Mouse (Mus musculus): ENCODE results near the gene Kif2c.

DNA sequence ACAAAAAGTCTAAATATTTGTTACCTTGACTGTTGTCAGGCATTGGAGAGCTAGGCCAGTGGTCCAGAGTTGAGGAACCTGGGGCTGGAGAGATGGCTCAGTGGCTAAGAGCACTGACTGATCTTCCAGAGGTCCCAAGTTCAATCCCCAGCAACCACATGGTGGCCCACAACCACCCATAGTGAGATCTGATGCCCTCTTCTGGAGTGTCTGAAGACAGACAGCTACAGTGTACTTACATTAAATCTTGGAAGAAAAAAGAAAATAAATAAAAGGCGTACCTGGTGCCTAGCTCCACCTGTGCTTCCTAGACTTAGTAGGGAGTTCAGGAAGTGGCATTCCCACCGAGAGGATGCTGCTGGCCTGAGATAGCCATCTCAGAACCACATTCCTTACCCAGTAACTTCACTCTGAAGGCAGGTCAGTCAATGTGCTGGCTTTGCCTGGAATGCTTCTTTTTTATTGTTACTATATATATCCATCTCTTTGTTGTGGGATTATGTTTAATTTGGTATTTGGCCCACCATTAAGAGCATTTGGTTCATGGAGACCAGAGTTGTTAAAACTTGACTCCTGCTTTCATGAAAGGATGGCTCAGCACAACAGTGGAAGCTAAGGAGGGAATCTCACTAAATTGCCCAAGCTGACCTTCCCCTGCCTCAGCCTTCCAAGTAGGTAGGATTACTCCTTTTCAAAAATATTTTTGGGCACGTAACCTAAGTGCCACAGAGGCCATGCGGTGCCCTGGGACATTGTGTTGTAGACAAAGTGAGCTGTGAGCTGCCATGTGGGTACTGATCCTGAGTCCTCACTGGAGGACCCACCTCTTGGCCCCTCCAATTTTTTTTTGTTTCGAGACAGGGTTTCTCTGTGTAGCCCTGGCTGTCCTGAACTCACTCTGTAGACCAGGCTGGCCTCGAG, 32.9 kb downstream of the Kif2c start:
- no peak for TF ChIP-seq GATA1 (IDR thresholded peaks at IDR 0.05; ENCODE audit: low read depth, low read length)
- no peak for TF ChIP-seq USF1 (IDR thresholded peaks at IDR 0.05; ENCODE audit: low read depth, low read length)
- no peak for TF ChIP-seq EP300 (IDR thresholded peaks at IDR 0.05; ENCODE audit: low read depth in 1 of 2, low read length in 2 of 2)
- TF ChIP-seq POLR2A (IDR thresholded peaks at IDR 0.05; ENCODE audit: control insufficient read depth in 1 of 2, insufficient read depth in 1 of 2, low read depth in 1 of 2, low read length in 2 of 2, poor library complexity in 1 of 2): peak in 1 of 2 experiments; percentile 55; a peak in 2 of 4 replicates
- TF ChIP-seq ZC3H11A (IDR thresholded peaks at IDR 0.05; ENCODE audit: low read depth, low read length): no peak
- TF ChIP-seq MAZ (IDR thresholded peaks at IDR 0.05; ENCODE audit: low read depth, low read length): no peak
- TF ChIP-seq SIN3A (IDR thresholded peaks at IDR 0.05; ENCODE audit: low read length): no peak
- no peak for TF ChIP-seq MEF2A (IDR thresholded peaks at IDR 0.05; ENCODE audit: extremely low read depth, insufficient replicate concordance, low read depth, low read length, poor library complexity, severe bottlenecking)
- TF ChIP-seq CTCF (IDR thresholded peaks at IDR 0.05 in 2 of 3, conservative IDR thresholded peaks at IDR 0.05 in 1 of 3; ENCODE audit: control insufficient read depth in 1 of 3, insufficient read depth in 1 of 3, low read depth in 2 of 3, low read length in 3 of 3, poor library complexity in 1 of 3, severe bottlenecking in 1 of 3): peak in 2 of 3 experiments; percentile 8 to 17; a peak in 1 of 6 replicates
